9 mouse cellular contexts compared by ENCODE assay signal in the genomic region with DNA sequence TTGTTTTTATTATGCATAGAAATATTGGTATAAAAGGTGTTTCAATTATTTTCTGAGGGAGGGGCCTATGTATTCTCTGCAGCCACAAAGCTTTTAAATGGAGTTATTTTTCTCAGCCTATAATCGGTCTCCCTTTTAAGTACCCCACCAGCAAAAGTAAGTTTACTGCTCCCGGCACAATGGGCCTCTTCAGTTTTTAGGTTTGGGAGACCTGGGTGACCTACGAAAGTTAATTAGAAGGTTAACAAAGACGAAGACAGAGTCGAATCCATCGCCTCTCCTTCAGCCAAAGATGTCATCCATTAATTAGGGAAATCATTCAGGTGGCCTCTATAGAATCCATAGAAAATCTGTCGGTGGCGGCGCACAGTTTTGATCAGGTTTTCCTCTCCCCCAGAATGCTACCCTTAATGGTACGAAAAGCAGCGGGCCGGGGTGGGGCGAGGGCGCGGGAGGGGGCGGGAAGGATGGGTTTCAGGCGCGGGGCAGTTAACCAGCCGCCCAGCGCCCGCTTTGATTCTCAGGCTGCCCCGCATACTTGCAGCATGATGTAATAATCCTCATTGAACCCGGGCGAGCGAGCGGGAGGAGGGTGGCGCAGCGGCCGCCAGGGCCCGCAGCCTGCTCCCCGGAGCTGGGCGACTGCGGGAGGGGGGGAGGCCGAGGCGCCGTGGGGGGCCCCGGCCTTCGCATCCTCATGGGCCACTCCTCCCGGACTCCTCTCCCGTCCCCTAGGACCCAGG. TPM values are rescaled to one million over a fixed set of nuclear protein-coding genes. Genes with fewer than 3 reads are reported as not detected.
DNase-seq lines count a peak whose midpoint lies in the region; ATAC-seq and TF ChIP-seq lines count a peak whose summit lies in the region.
"Had no signal": no experiment of that assay in that cellular context is flagged by ENCODE, and none has a peak within 500 bp of the region (broad histone marks: within the 10 kb centered on the region; RNA-seq: fewer than 3 reads in every experiment).

No protein-coding gene starts in this region.

- H3ac ChIP-seq in C2C12 (ENCODE audit: control insufficient read depth, insufficient read length, low read depth): peak overlapping the region; percentile 35

- H3K36me3 ChIP-seq in C2C12 (ENCODE audit: control insufficient read depth, insufficient read depth): no peaks in the 10 kb centered on the region
- no peaks in the 10 kb centered on the region for H3K36me3 ChIP-seq in forebrain, embryonic 13.5 days (ENCODE audit: poor library complexity, severe bottlenecking)
- H3K36me3 ChIP-seq in limb, embryonic 14.5 days (ENCODE audit: control insufficient read depth, insufficient read depth, low read length): no peaks in the 10 kb centered on the region
- H3K36me3 ChIP-seq in small intestine, adult 2 months (ENCODE audit: control insufficient read depth, insufficient read depth, low read length): no peaks in the 10 kb centered on the region

- H3K79me3 ChIP-seq in C2C12 (ENCODE audit: low read depth): no peaks in the 10 kb centered on the region

- H3K27me3 ChIP-seq in C2C12 (ENCODE audit: control insufficient read depth, insufficient read depth, insufficient read length): no peaks in the 10 kb centered on the region
- H3K27me3 ChIP-seq in forebrain, embryonic 13.5 days: no peaks in the 10 kb centered on the region
- H3K27me3 ChIP-seq in limb, embryonic 14.5 days (ENCODE audit: control insufficient read depth, insufficient read depth, low read length): peaks cover 64% of the 10 kb centered on the region
- H3K27me3 ChIP-seq in small intestine, adult 2 months (ENCODE audit: control insufficient read depth, insufficient read depth, low read length): peaks cover 43% of the 10 kb centered on the region

- H3K9me3 ChIP-seq in forebrain, embryonic 13.5 days (replicated peaks): no peaks in the 10 kb centered on the region
- no peaks in the 10 kb centered on the region for H3K9me3 ChIP-seq in limb, embryonic 14.5 days (ENCODE audit: control insufficient read depth, low read length)

- ATAC-seq in forebrain, embryonic 13.5 days: peak; percentile 89
- ATAC-seq in limb, embryonic 14.5 days (ENCODE audit: low FRiP score, low read depth): peak; percentile 60

- DNase-seq in adrenal gland, adult 2 months: peak; percentile 55
- DNase-seq in adrenal gland, postnatal 14 days: no peak
- DNase-seq in limb, embryonic 14.5 days (ENCODE audit: low spot score): peak; percentile 63
- DNase-seq in left cerebral cortex, adult 8-10 months (ENCODE audit: low spot score in 2 of 2): no peak
- no peak for DNase-seq in thymus, postnatal 0 days (ENCODE audit: low spot score)

- no peak for TF ChIP-seq CTCF in C2C12 (IDR thresholded peaks at IDR 0.05; ENCODE audit: control insufficient read depth, insufficient read depth, insufficient read length)
- TF ChIP-seq CTCF in small intestine, adult 2 months (IDR thresholded peaks at IDR 0.05; ENCODE audit: extremely low read depth, insufficient read length, insufficient replicate concordance, low read depth, low read length): no peak

- H3K4me3 ChIP-seq in C2C12 (ENCODE audit: insufficient read depth, poor library complexity, severe bottlenecking): no peak overlapping the region
- peak overlapping the region; percentile 39 for H3K4me3 ChIP-seq in forebrain, embryonic 13.5 days
- peak overlapping the region; percentile 38 for H3K4me3 ChIP-seq in limb, embryonic 14.5 days (replicated peaks; ENCODE audit: low read length)
- H3K4me3 ChIP-seq in small intestine, adult 2 months (ENCODE audit: low read depth, low read length): peak overlapping the region; percentile 7; the same call in 1 of the 2 replicates

- H3K9ac ChIP-seq in forebrain, embryonic 13.5 days: peak overlapping the region; percentile 61
- peak overlapping the region; percentile 34 for H3K9ac ChIP-seq in limb, embryonic 14.5 days (ENCODE audit: low read depth, low read length, severe bottlenecking)

- H3K27ac ChIP-seq in forebrain, embryonic 13.5 days: peak overlapping the region; percentile 74
- H3K27ac ChIP-seq in limb, embryonic 14.5 days (replicated peaks; ENCODE audit: low read depth, low read length): no peak overlapping the region
- H3K27ac ChIP-seq in small intestine, adult 2 months (ENCODE audit: insufficient read depth, low read depth, low read length): no peak overlapping the region

- H3K4me2 ChIP-seq in forebrain, embryonic 13.5 days: peak overlapping the region; percentile 73
- peak overlapping the region; percentile 61 for H3K4me2 ChIP-seq in limb, embryonic 14.5 days (replicated peaks; ENCODE audit: low read depth, low read length, severe bottlenecking)

- peaks cover 41% of the 10 kb centered on the region for H3K4me1 ChIP-seq in forebrain, embryonic 13.5 days
- peaks cover 5% of the 10 kb centered on the region; the same call in 1 of the 2 replicates for H3K4me1 ChIP-seq in limb, embryonic 14.5 days (ENCODE audit: control insufficient read depth, insufficient read depth, low read length)
- H3K4me1 ChIP-seq in small intestine, adult 2 months (ENCODE audit: control insufficient read depth, insufficient read depth, insufficient read length, low read length): no peaks in the 10 kb centered on the region

- under 1% methylated on average over 27 of the region's 40 CpGs for WGBS in forebrain, embryonic 13.5 days
- 2% methylated on average over 25 of the region's 40 CpGs for WGBS in limb, embryonic 14.5 days
- WGBS in small intestine, adult 2 months: 4% methylated on average over 40 of the region's 40 CpGs

- TF ChIP-seq POLR2A in limb, embryonic 14.5 days (IDR thresholded peaks at IDR 0.05; ENCODE audit: borderline replicate concordance, extremely low read depth, insufficient read depth, insufficient read length): no peak
- no peak for TF ChIP-seq POLR2A in small intestine, adult 2 months (IDR thresholded peaks at IDR 0.05; ENCODE audit: low read depth, low read length)

- no peaks in the 10 kb centered on the region for H3K79me2 ChIP-seq in C2C12 (ENCODE audit: control insufficient read depth, insufficient read depth)

TF ChIP-seq in C2C12, 6 proteins besides CTCF, POLR2A, EP300 and RAD21:
- TF ChIP-seq FOSL1 (IDR thresholded peaks at IDR 0.05; ENCODE audit: insufficient read depth, low read length, poor library complexity, severe bottlenecking) (no peak), CEBPB (IDR thresholded peaks at IDR 0.05; ENCODE audit: low read depth) (no peak), USF1 (IDR thresholded peaks at IDR 0.05; ENCODE audit: low read depth) (no peak), MAX (IDR thresholded peaks at IDR 0.05) (no peak), MYOG (IDR thresholded peaks at IDR 0.05; ENCODE audit: control insufficient read depth, extremely low read depth, insufficient read length) (no peak), MYOD1 (IDR thresholded peaks at IDR 0.05; ENCODE audit: control insufficient read depth, insufficient read length, low read depth) (no peak)
TF ChIP-seq in C2C12: peak in this region for 0.

RNA-seq across cellular contexts. Expression of a gene that starts 30.2 kb away (rescaled TPM):
- 10 to 100 TPM; 22.9 to 34.0 TPM for total RNA-seq in adrenal gland, adult 2 months (2021)
- polyA plus RNA-seq in adrenal gland, adult 2 months (2012; rRNA removed): 29.7 and 33.0 TPM in 2 replicates
- total RNA-seq in adrenal gland, postnatal 14 days (2021): 20.4 and 25.2 TPM in 2 replicates
- polyA plus RNA-seq in C2C12 (2012; fragmentation: generic; extraction: Trizol): 7.7 TPM
- 57.1 and 63.2 TPM in 2 replicates for polyA plus RNA-seq in forebrain, embryonic 13.5 days (2015; fragmentation: Nextera tagmentation; extraction: Ambion mirVana)
- 6.9 and 7.9 TPM in 2 replicates for polyA plus RNA-seq in limb, embryonic 14.5 days (2012; rRNA removed)
- 12.0 and 12.1 TPM in 2 replicates for polyA plus RNA-seq in limb, embryonic 14.5 days (2014; fragmentation: Nextera tagmentation; extraction: Ambion mirVana)
- polyA plus RNA-seq in small intestine, adult 2 months (2012; rRNA removed): 8.0 and 13.0 TPM in 2 replicates
- 10 to 100 TPM; 45.8 to 51.5 (median 48.4) TPM for total RNA-seq in left cerebral cortex, adult 8-10 months (2022)
- 95.3 and 102 TPM in 2 replicates for polyA plus RNA-seq in thymus, postnatal 0 days (2015; fragmentation: Nextera tagmentation; extraction: Ambion mirVana)

RNA-seq across cellular contexts. Expression of a gene that starts 30.4 kb away (rescaled TPM):
- total RNA-seq in adrenal gland, adult 2 months (2021): not detected
- not detected in 2 replicates for polyA plus RNA-seq in adrenal gland, adult 2 months (2012; rRNA removed)
- total RNA-seq in adrenal gland, postnatal 14 days (2021): not detected in 2 replicates
- polyA plus RNA-seq in C2C12 (2012; fragmentation: generic; extraction: Trizol): not detected
- 71.0 and 77.0 TPM in 2 replicates for polyA plus RNA-seq in forebrain, embryonic 13.5 days (2015; fragmentation: Nextera tagmentation; extraction: Ambion mirVana)
- 0.01 and 0.15 TPM in 2 replicates for polyA plus RNA-seq in limb, embryonic 14.5 days (2012; rRNA removed)
- not detected in 2 replicates for polyA plus RNA-seq in limb, embryonic 14.5 days (2014; fragmentation: Nextera tagmentation; extraction: Ambion mirVana)
- not detected in 2 replicates for polyA plus RNA-seq in small intestine, adult 2 months (2012; rRNA removed)
- 10 to 100 TPM; 10.3 to 15.6 (median 12.2) TPM for total RNA-seq in left cerebral cortex, adult 8-10 months (2022)
- polyA plus RNA-seq in thymus, postnatal 0 days (2015; fragmentation: Nextera tagmentation; extraction: Ambion mirVana): 0.10 TPM in 1 of 2 replicates, not detected in the other
- polyA plus RNA-seq: gonadal fat pad, adult 2 months had no signal

Comparison
In these comparisons a context has a peak if more than half of its experiments do, and no peak if none do; other contexts are left out.
1. DNase-seq: peak in adrenal gland, adult 2 months (single experiment) and limb, embryonic 14.5 days (single experiment); none in adrenal gland, postnatal 14 days (single experiment), left cerebral cortex, adult 8-10 months (0 of 2) and thymus, postnatal 0 days (single experiment).
2. RNA of a gene that starts 30.4 kb away (polyA plus RNA-seq): 71.0 to 77.0 TPM in forebrain, embryonic 13.5 days; 0.01 to 0.15 TPM in limb, embryonic 14.5 days, not detected in adrenal gland, adult 2 months, not detected in C2C12 (single experiment), not detected in small intestine, adult 2 months and 0.10 TPM in thymus, postnatal 0 days; every median in the first group is over 10 times any median in the second.